Mouse (Mus musculus) mouse trophoblast stem cell (cell line): ENCODE data around the gene Dpep1.

Source experiments
- in situ Hi-C, 2 experiments: fragments of 300-500 bp; cut with MseI, MboI; formaldehyde crosslinking; loops; 2 replicates in 1 of 2; 3 replicates in 1 of 2; pipeline ENCODE4 v1.15.1; 2025

Dpep1 gene

DNA sequence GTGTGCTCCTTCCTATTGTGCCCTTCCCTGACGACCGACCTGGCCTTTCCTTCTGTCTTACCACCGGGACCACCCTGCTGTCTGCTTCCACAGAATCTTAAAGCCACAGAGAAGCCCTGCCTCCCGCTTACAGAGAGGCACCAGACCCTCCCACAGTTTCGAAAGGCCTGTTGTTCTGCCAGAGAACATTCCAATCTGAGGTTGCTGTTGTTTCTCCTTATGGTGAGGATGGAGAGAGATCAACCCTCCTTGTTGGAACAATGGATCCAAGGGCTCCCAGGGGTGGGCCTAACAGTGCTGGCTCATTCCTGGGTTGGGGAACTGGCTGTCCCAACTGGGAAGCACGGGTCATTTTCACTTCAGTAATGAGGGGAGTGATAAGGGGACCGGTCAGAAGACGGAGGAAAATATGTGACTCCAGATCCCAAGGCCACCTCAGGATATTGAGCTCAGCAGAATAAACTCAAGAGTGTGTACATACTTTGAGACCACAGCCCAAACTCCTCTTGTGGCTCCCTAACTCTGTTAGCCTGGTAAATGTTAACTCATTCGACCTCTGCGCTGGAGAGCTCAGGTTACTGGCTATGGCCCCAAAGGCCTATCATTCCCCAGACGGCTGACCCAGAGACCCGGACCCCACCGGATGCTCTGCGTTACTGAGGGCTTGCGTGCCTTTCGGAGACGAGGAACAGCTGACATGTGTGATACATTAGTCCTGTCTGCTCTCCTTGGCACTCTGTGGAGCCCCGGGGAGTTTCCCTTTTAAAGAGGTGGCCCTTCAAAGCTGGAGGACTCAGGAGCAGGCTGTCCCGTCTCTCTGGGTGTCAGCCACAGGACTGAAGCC, at the start of gene Dpep1:
TSS of gene Dpep1 (plus strand) at position 677 of the 844 bp plus-strand sequence.
- in situ Hi-C loops, result no loop called here

DNA sequence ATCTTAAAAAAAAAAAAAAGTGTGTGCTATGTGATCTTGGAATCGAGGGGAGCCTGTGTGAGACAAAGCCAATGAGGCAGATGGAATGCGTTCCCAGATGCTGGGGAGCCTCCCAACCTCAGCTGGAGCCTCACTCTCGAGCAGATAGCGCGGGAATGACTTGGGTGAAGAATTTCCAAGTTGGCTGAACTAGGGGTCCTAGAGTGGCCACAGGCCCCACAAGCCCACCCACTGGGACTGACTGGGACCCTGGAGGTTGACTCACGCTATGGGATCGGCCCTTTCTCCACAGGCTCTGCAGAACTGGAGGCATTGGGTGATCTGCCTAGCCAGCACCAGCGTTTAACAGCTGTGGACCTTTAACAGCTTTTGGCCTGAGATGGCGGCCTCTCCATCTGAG, 49.8 kb upstream of the Dpep1 start:
- in situ Hi-C loops, result no loop called here

DNA sequence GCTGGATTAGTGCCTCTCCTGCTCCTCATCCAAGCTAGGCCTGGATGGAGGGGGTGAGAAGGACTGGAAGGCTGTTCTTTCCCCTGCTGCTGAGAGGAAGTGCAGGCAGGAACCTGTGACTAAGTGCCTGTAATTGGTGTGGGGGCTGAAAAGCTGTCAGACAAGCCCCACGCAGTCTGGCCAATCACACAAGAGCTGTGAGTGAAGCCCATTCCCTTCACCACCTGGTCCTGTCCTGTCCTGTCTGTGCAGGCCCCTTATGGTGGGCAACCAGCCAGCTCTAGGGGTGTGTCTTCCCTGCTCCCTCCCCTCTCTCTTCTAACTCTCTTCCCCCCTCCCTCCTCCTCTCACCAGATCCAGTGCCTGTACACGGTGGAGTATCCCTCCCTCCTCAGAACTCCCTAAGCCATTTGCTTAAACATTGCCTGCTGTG, 48.4 kb upstream of the Dpep1 start:
- in situ Hi-C loops, result no loop called here

DNA sequence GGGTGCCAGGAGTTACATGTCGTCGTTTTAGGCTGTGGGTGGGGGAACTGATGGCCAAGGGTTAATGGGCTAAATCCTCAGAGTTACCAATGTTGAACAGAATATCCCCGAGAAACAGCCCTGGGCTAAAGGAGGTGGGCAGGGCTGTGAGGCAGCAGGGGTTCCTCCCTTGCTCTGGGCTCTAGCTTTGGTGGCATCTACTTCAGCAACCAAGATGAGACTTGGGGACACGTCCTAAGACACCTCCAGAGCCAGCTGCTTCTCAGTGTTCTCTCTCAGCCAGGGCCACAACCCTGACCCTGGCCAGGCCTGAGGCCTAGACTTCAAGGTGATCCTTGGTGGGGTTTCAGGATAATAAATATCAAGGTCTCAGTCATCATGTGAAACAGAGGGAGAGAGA, 47.3 kb upstream of the Dpep1 start:
- in situ Hi-C loops, result no loop called here

DNA sequence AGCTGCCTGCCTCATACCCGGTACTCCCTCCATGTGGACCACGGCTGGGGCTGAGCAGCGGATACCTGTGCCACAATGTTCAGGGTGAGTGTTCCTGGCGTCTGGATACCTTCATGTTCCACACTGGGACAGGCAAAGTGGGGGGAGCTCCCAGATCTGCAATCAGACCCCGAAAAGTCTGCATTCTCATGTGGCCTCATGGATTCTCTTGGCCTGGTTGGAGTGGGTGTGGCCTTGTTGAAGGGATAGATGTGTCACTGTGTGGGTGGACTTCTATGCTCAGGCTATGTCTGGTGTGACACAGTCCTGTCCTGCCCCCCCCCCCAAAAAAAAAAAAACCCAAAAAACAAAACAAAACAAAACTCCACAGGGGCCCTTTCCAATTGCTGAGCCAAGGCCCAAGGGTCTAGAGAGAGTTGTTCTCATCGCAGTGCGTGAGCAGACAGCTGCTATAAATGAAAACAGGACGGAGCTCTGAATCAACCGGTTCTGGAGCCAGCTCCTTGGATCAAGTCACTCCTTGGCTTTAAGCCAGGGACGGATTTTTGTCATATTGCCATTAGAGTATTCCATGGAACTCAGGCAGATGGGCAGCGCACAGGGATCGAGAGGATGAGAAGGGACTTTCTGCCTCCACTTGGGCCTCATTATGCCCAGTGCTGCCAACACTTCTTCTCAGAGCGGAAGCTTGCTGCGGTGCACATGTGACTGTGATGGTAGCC, 44.1 kb upstream of the Dpep1 start:
- in situ Hi-C loops, result no loop called here

DNA sequence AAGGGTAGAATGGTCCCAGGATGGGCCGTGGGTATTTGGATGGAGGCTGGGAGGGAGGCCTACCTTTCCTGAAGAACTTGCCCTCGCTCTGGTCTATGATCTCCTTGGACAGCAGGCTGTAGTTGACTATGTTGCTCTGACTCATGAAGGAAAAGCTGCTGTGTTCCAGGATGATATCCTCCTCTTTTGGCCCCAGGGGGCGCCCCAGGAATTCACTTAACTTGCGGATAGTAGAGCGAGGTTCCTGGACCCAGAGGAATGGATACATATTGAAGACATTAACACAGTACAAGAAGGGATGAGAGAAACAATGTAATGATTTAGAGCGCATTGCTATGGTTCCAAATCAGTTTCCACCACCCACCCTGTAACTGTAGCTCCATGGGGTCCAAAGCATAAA, 40.8 kb upstream of the Dpep1 start:
- in situ Hi-C loops, result no loop called here

DNA sequence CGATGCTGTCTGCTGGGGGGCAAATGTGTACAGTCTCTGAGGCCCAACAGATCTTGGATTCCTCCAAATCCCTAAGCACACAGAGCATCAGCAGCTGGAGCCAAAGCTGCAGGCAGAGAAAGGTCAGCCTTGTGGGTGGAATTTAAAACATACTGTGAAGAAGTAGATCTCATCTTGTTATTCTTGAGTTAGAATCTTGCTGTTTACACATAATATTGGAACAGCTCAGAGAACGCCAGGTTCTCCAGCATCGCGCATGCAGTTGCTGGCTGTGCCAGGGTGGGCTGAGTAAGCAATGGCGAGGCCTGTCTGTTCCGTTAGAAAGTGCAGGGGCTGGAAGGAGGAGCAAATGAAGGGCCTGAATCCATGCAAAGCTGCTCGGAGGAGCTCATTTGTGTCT, 39.7 kb upstream of the Dpep1 start:
- in situ Hi-C loops, result no loop called here

DNA sequence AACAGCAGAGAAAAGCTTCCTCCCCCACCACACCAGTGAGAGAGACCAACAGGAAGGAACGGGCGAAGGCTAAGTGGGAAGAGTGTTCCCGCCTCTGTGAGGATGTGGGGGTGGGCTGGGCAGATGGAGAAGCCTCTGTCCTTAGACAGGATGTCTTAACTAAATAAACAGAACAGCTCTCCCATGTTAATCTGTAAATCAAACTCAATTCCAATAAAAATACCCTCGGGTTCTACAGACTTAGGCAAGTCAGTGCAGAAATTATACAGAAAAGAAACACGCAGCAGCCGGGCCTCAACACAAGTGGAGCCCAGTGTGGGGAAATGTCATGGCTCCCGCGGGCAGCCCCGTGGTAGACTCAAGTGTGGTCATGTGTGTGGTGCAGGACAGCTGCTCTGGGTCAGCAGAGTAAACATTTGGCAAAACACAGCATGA, 35.3 kb upstream of the Dpep1 start:
- in situ Hi-C loops, result no loop called here

DNA sequence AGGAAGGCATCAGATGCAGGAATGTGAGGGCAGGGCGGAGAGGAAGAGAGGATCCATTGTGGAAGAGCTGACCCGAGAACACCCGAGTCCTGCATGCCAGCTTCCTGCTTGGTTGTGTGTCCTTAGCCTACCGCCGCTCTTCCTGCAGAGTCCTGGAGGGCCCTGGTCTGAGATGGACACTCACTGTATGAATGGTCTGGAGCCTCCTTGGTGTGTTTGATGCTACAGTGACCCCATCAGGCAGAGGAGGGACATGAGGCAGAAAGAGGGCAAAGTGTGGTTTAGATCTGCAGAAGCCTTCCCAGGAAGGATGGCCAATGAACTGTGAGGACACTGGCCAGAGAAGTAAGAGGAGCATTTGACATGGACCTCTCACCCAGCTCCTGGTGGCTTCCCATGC, 30.9 kb upstream of the Dpep1 start:
- in situ Hi-C loops, result no loop called here

DNA sequence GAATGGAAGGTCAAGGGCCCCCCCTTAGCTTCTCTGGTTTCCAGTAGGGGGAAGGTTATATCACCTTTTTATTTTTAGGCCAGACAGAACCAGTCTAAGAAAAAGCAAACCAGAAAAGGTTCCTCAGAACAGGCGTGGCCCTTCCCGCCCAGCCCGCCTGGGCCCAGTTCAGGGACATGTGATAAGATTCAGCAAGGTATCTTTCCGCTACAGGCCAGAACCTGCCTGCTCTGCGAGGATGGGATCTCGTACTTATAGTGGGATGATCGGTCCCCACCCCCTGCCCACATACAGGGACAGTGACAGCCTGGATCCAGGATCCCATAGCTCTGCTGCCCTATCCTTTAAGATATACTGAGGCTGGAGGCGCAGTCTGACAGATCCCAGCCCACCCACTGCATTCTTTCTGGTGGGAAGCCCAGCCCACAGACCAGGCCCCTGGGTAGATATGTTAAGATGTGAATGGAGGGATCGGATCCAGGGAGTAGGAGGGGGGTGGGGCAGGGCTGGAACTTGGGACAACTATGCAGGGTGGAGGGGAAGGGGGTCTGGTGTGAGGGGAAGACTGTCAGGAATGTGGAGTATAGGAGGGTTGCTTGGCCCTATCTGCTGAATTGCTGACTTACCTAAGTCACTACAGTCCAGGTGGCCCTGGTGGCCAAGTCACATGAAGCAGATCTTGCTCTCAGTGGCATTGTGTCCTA, 29.8 kb upstream of the Dpep1 start:
- in situ Hi-C loops, result no loop called here

DNA sequence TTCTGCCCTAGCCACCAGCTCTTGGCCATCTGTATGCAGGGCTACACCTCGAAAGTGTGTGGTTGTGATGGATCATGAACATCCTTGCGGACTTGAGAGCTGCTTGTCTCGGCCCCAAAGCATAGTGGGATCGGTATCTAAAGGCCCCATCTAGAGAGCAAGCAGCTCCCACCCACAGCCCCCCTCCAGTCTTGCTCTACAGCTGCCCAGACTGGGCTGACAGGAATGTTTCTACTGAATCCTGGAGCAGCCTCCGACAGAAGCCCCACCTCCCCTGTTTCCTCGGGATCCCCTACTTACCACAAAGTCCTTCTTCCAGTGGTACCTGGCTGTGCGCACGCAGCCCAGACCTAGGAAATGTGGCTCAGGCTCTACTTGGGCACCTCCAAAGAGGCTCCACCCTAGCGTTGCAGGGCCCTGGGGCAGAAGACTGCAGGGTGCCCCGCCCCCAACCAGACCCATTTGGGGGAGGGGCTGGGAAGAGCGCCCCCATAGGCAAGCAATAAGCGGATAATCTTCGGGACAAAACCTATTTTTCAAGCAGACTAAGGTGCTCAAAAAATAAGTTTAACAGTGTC, 28.1 kb upstream of the Dpep1 start, which contains the start of gene Sult5a1:
TSS of gene Sult5a1 (minus strand) at position 428 of the 578 bp plus-strand sequence.
- in situ Hi-C loops, result no loop called here

DNA sequence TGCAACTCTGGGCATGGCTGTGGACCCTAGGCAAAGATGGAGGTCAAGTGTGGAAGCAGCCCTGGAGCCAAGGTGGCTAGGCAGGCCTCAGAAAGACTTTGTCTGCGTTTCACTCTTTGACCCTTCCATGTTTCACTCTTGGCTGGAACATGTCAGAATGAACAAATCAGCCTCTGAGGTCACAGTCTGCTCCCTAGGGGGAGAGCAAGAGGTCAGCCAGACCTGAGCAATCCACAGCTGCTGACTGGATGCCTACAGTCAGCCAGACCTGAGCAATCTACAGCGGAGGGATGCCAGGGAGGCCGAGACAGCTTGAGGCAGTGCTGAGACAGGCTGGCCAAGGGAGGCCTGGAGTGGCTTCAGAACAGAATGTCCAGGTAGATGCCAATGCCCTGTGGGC, 4.7 kb upstream of the Dpep1 start:
- in situ Hi-C loops, result no loop called here

DNA sequence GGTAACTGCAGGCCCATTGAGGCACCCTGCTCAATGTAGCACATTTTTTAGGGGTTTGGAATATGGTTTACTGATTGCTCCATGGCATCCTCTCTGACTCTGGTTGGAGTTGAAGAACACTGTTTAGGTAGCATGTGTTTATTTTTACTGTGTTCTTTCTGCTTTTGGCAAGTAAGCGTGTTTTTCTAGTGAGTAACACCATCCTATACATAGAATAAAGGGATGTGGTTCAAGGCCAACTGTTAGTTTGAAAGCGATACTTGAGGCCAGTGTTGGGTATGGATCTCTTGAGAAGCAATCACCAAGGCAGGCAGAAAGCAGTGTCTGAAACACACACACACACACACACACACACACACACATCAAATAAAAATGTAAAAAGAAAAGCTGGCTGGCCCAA, 2.0 kb downstream of the Dpep1 start:
- in situ Hi-C loops, result no loop called here

DNA sequence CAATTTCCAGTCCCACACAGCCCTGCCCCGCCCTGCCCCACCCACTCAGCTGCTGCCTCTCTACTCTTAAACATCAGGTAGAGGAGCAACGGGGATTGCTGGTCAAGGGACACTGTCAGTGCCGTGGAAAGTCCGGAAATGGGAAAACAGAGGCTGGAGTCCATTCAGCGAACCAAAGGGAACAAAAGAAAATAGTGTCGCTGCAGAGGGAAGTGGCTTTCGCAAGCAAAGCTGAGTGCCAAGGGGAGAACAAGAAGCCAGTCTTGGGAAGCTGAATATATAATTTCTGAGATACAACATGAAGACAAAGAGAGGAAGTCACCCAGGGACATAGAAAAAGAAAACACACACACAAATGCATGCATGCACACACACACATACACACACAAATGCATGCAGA, 2.8 kb downstream of the Dpep1 start:
- in situ Hi-C loops, result no loop called here

DNA sequence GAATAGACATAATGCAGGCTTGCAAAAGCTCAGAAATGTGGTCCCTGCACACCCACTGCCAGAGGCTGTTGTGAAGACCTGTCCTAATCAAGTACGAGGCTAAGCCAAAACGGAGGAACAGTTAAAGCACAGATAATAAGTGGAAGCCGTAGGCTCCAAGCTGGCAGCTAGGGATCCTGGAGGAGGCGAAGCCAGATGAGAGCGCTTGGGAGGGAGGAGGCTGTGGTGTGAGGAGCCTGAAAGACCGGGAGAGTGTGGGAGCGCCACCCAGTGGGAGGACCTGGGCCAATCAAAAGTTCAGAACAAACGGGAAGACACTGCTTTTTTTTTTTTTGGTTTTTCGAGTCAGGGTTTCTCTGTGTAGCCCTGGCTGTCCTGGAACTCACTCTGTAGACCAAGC, 4.6 kb downstream of the Dpep1 start:
- in situ Hi-C loops, result no loop called here

DNA sequence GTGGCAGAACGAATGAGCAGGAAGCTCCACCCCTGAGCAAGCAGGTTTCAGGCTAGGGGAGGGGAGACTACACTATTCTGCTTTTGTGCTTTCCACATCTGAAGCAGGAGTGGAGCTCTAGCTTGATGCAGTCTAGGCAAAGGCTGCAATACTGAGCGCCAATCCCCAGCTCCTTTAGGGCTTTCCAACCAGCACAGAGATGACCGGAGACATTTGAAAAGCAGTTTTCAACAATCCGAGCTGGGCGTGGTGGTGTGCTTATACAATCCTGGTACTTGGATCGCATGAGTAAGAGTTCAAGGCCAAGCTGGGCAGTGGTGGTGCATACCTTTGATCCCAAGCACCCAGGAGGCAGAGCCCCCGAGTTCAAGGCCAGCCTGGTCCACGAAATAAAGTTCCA, 5.9 kb downstream of the Dpep1 start:
- in situ Hi-C loops, result no loop called here

DNA sequence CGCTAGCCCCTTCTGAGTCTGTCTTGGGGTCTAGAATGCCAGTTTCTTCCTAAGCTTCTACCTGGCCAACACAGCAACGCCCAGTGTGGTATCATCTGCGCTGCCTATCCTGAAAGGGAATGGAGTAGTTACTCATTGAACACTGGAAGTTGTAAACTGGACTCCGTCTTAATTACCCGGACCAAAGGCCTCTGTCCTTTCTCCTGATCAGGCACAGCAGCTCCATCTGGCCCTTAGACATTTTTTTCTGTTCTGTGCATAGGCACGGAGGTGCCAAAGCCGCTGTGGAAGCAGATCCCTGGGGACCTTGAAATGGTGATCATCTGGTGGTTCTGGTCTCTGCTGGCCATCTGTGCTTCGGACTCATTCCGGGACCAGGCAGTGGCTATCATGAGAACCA, 7.7 kb downstream of the Dpep1 start:
- in situ Hi-C loops, result no loop called here

DNA sequence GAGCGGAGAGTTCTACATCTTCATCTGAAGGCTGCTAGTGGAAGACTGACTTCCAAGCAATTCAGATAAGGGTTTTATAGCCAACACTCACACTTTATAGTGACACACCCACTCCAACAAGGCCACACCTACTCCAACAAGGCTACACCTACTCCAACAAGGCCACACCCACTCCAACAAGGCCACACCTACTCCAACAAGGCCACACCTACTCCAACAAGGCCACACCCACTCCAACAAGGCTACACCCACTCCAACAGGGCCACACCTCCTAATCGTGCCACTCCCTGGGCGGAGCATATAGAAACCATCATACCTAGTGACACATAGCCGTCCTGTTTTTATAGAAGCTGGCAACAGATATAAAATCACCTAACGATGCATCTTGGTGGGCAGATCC, 11.0 kb downstream of the Dpep1 start:
- in situ Hi-C loops, result loop anchor here in 1 of 2 experiments (5.0 kb wide), 1 partner anchor 35 kb away; no protein-coding TSS in a partner anchor

DNA sequence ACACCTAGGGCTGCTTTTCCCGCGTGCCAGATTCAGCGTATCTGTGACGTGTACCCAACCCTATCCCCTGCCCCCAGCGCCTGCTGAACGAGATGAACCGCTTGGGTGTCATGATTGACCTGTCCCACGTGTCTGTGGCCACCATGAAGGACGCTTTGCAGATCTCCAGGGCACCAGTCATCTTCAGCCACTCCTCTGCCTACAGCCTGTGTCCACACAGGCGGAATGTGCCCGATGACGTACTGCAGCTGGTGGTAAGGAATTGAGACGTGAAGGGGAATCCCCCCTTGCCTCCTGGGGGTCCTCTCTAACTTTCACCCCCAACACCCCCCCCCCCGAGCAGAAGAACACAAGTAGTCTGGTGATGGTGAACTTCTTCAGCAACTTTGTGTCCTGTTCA, 13.8 kb downstream of the Dpep1 start:
- in situ Hi-C loops, result loop anchor here in 1 of 2 experiments (5.0 to 25.0 kb wide), 2 partner anchors 38 to 88 kb away; partner anchors contain the start of genes Cpne7 and Rpl13

DNA sequence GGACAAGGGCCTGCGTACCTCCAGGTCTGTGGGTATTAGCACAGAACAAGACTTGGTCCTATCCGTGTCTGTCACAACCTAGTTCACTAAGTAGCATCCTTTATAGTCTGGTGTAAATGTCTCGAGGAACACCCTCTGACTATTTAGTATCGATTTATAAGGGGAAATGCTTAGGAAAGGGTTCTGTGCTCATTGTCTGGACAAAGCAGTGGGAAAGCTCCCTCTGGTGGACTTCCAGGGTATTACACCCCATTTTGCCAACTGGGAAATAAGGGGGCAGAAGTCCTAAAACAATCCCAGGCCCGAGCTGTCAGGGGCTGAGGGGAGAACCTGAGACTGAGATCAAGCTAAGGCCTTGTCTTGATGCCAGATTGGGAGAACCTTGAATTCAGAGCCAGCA, 16.2 kb downstream of the Dpep1 start:
- in situ Hi-C loops, result loop anchor here in 1 of 2 experiments (25.0 kb wide), 1 partner anchor 90 kb away; the partner anchor contains the start of genes Cpne7 and Rpl13

DNA sequence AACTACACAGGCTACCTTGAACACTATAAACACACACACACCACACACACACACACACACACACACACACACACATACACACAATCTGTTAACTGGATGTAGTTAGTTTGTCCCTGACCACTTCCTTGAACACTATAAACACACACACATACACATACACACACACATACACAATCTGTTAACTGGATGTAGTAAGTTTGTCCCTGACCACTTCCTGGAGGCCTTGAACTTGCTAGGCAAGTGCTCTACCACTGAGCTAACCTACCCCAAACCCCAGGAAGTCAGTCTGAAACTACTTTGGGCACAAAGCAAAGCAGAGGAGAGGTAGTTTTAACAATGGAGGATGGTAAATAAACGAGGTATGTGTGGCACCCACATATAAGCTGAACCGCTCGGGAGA, 17.5 kb downstream of the Dpep1 start:
- in situ Hi-C loops, result loop anchor here in 1 of 2 experiments (25.0 kb wide), 1 partner anchor 91 kb away; the partner anchor contains the start of genes Cpne7 and Rpl13
